Mouse (Mus musculus): Measurements from ENCODE around the gene Scube2.

The Scube2 gene

GRCm38 (mm10) chr7:109799168-109799567 is 66.3 kb downstream of the Scube2 start:
- CTCF ChIA-PET: no interaction called here

- CTCF ChIA-PET: no interaction called here
These were observed 69.9 kb downstream of the Scube2 start for GRCm38 (mm10) chr7:109795564-109795963.

GRCm38 (mm10) chr7:109794556-109794955 is 70.9 kb downstream of the Scube2 start:
- CTCF ChIA-PET: no interaction called here

GRCm38 (mm10) chr7:109792759-109793158 is 72.7 kb downstream of the Scube2 start:
- CTCF ChIA-PET: interaction anchor here (0.6 kb wide), 1 partner anchor 18 kb away, joined by 9 read pairs; no protein-coding TSS in a partner anchor

GRCm38 (mm10) chr7:109790818-109791217 is 74.7 kb downstream of the Scube2 start:
- CTCF ChIA-PET: no interaction called here

GRCm38 (mm10) chr7:109787860-109788259 is 77.6 kb downstream of the Scube2 start:
- CTCF ChIA-PET: no interaction called here

GRCm38 (mm10) chr7:109783281-109783680 is 82.2 kb downstream of the Scube2 start:
- CTCF ChIA-PET: interaction anchor here (0.5 kb wide), 1 partner anchor 62 kb away, joined by 5 read pairs; no protein-coding TSS in a partner anchor

- CTCF ChIA-PET: no interaction called here
These were observed 83.8 kb downstream of the Scube2 start, which contains the start of gene Nrip3 for GRCm38 (mm10) chr7:109781470-109782203. Gene Nrip3, minus strand, starts transcription at chr7:109782025.

GRCm38 (mm10) chr7:109781087-109781469 is 84.4 kb downstream of the Scube2 start:
- CTCF ChIA-PET: no interaction called here

GRCm38 (mm10) chr7:109772251-109772650 is 93.2 kb downstream of the Scube2 start:
- CTCF ChIA-PET: no interaction called here

GRCm38 (mm10) chr7:109768699-109769383 is 96.6 kb downstream of the Scube2 start:
- CTCF ChIA-PET: no interaction called here

- CTCF ChIA-PET: no interaction called here
These were observed 97.7 kb downstream of the Scube2 start for GRCm38 (mm10) chr7:109767575-109768350.

GRCm38 (mm10) chr7:109764009-109764408 is 101.5 kb downstream of the Scube2 start:
- CTCF ChIA-PET: no interaction called here

- CTCF ChIA-PET: no interaction called here
These were observed 109.2 kb downstream of the Scube2 start for GRCm38 (mm10) chr7:109756291-109756690.

GRCm38 (mm10) chr7:109754034-109754433 is 111.4 kb downstream of the Scube2 start:
- CTCF ChIA-PET: no interaction called here

GRCm38 (mm10) chr7:109752008-109752925 is 113.2 kb downstream of the Scube2 start, which contains the start of gene Tmem9b:
Gene Tmem9b, minus strand, starts transcription at chr7:109752875.
- CTCF ChIA-PET: no interaction called here

- CTCF ChIA-PET: no interaction called here
These were observed 114.0 kb downstream of the Scube2 start for GRCm38 (mm10) chr7:109751427-109752007.
